In genomic region chr11:19531255-19532003, GRCm38 (mm10) we compare ENCODE assay signal across 8 mouse cellular contexts.
DNase-seq lines count a peak whose midpoint lies in the region; TF ChIP-seq lines count a peak whose summit lies in the region.

No protein-coding gene starts in this region.

- peak; percentile 34 for DNase-seq in Muller cell, postnatal 12 days (ENCODE audit: inconsistent ontology term)
- peak; percentile 91 for DNase-seq in embryo, embryonic 10.5 days (ENCODE audit: low spot score)
- DNase-seq in kidney, adult 18-20 months, result peak; percentile 30
- DNase-seq in lung, postnatal 25 days (ENCODE audit: low spot score), result peak; percentile 14
- DNase-seq in urinary bladder, postnatal 10 days (ENCODE audit: low spot score), result no peak
- no peak for DNase-seq in gastrocnemius, adult 2 months
- DNase-seq in heart, postnatal 4 days, result no peak
- DNase-seq in right cerebral cortex, postnatal 36 days (ENCODE audit: low spot score in 2 of 2), result no peak

- H3K27ac ChIP-seq in gastrocnemius, adult 2 months, result no peak overlapping the region

- no peak overlapping the region for H3K4me3 ChIP-seq in gastrocnemius, adult 2 months

- intact Hi-C loops in gastrocnemius, adult 2 months (cut with DNase I), result loop anchor here (5.0 kb wide), 1 partner anchor 659 kb away; no protein-coding TSS in a partner anchor

- no peak for TF ChIP-seq CTCF in gastrocnemius, adult 2 months (IDR thresholded peaks at IDR 0.05)

Comparison
In these comparisons a context has a peak if more than half of its experiments do, and no peak if none do; other contexts are left out.
1. DNase-seq: peak in Muller cell, postnatal 12 days (single experiment), embryo, embryonic 10.5 days (single experiment), kidney, adult 18-20 months (single experiment) and lung, postnatal 25 days (single experiment); none in urinary bladder, postnatal 10 days (single experiment), gastrocnemius, adult 2 months (single experiment), heart, postnatal 4 days (single experiment) and right cerebral cortex, postnatal 36 days (0 of 2).